Mouse (Mus musculus) midbrain, postnatal 0 days (tissue): ENCODE measurements around the gene Ltb4r1. TPM values are rescaled to one million over a fixed set of nuclear protein-coding genes. Genes with fewer than 3 reads are reported as not detected.

Source experiments
- ATAC-seq: fragments of 200-750 bp; cut with Nextera tagmentation; 2 replicates; pipeline ENCODE4 v1.8.0; 2017; ENCODE audit warnings: moderate number of reproducible peaks, mild to moderate bottlenecking, moderate TSS enrichment, moderate library complexity; ENCODE audit not compliant: low FRiP score
- DNase-seq: peaks from one replicate; pipeline ENCODE4 v3.0.0-alpha.2; 2015; ENCODE audit warnings: low spot score
- H3K27ac ChIP-seq: fragments of 300-500 bp; sonication (generic); 2 replicates; pipeline ENCODE4 v1.5.1; 2014; ENCODE audit warnings: low read depth, mild to moderate bottlenecking, low read length, mixed read lengths
- H3K27me3 ChIP-seq: fragments of 300-500 bp; sonication (generic); 2 replicates; pipeline ENCODE4 v1.6.1; 2014; ENCODE audit warnings: low read length, control low read depth, mixed read lengths; ENCODE audit not compliant: insufficient read depth
- H3K36me3 ChIP-seq: fragments of 300-500 bp; sonication (generic); 2 replicates; pipeline ENCODE4 v1.6.1; 2014; ENCODE audit warnings: low read length, control low read depth, mixed read lengths; ENCODE audit not compliant: insufficient read depth
- H3K4me1 ChIP-seq: fragments of 300-500 bp; sonication (generic); 2 replicates; pipeline ENCODE4 v1.6.1; 2014; ENCODE audit warnings: mild to moderate bottlenecking, control low read depth, antibody characterized with exemption, low read length, mixed read lengths; ENCODE audit not compliant: insufficient read depth
- H3K4me2 ChIP-seq: fragments of 300-500 bp; sonication (generic); 2 replicates; pipeline ENCODE4 v1.6.1; 2014; ENCODE audit warnings: low read depth, mild to moderate bottlenecking, low read length, mixed read lengths; ENCODE audit not compliant: poor library complexity, severe bottlenecking
- H3K4me3 ChIP-seq: fragments of 300-500 bp; sonication (generic); 2 replicates; pipeline ENCODE4 v1.5.1; 2014; ENCODE audit warnings: low read depth, mild to moderate bottlenecking, low read length, moderate library complexity
- H3K9ac ChIP-seq: fragments of 300-500 bp; sonication (generic); replicated peaks from 2 replicates; pipeline ENCODE4 v1.6.1; 2014; ENCODE audit warnings: mild to moderate bottlenecking, low read length, moderate library complexity, mixed read lengths; ENCODE audit not compliant: poor library complexity, severe bottlenecking
- H3K9me3 ChIP-seq: fragments of 300-500 bp; sonication (generic); 2 replicates; pipeline ENCODE4 v1.6.1; 2016; ENCODE audit warnings: low read length, control low read depth
- CTCF ChIP-seq: IDR thresholded peaks from 2 replicates; pipeline ENCODE4 v1.5.1; 2016; ENCODE audit warnings: antibody characterized with exemption, mild to moderate bottlenecking
- WGBS: fragments of 180-500 bp; shearing (Covaris S2); extraction: QIAGEN DNeasy Blood & Tissue Kit; methylation state at CpG from one replicate; pipeline ENCODE4 v1.1.7; 2014; 5-methylcytosine and 5-hydroxymethylcytosine counted together
- polyA plus RNA-seq: library from polyadenylated mRNA; unstranded; fragments of >200 nt; fragmentation: Nextera tagmentation; extraction: Ambion mirVana; gene quantifications from 2 replicates; pipeline ENCODE4 v1.2.1, GENCODE M21; 2015
- total RNA-seq: library from RNA; depleted of rRNA; stranded (reverse); fragments of >200 nt; gene quantifications from 2 replicates; pipeline ENCODE4 v1.2.3, GENCODE M21; 2014

The Ltb4r1 gene
- total and polyA plus RNA-seq, 2 experiments from 2014 or later: 0.88 to 1.1 TPM

- Histone ChIP-seq H3K9ac (no peak within 1 kb of the TSS), H3K9me3 (no peaks in the 10 kb centered on the region), H3K27me3 (peaks cover 56% of the 10 kb centered on the region), H3K27ac (no peak within 1 kb of the TSS), H3K4me3 (peak within 1 kb of the TSS; percentile 23; the same call in 1 of the 2 replicates), H3K4me1 (0 out of 2 replicates have a peak, but pooled peaks cover 2% of the 10 kb centered on the region), H3K4me2 (peak within 1 kb of the TSS; percentile 33), H3K36me3 (no peaks in the 10 kb centered on the region)
- DNase-seq: no peak
- 6% methylated on average over 40 of the region's 40 CpGs for WGBS
- ATAC-seq: no peak
- no peak for TF ChIP-seq CTCF
These were observed 22.7 kb downstream of the Ltb4r1 start, which contains the start of gene Ripk3 for GRCm38 (mm10) chr14:55788256-55789050. Ripk3 (minus strand) TSS chr14:55788865.

- Histone ChIP-seq H3K4me1 (no peaks in the 10 kb centered on the region), H3K9ac (no peak overlapping the region), H3K27me3 (peaks cover 15% of the 10 kb centered on the region), H3K27ac (no peak overlapping the region), H3K9me3 (no peaks in the 10 kb centered on the region), H3K4me3 (no peak overlapping the region), H3K36me3 (no peaks in the 10 kb centered on the region), H3K4me2 (no peak overlapping the region)
- no peak for TF ChIP-seq CTCF
- ATAC-seq (no peak), DNase-seq (no peak)
- WGBS: 85% methylated on average over 2 of the region's 2 CpGs
These were observed 27.7 kb downstream of the Ltb4r1 start for GRCm38 (mm10) chr14:55793461-55793860.

GRCm38 (mm10) chr14:55793946-55794345 lies 28.2 kb downstream of the Ltb4r1 start:
- Histone ChIP-seq H3K4me2 (no peak overlapping the region), H3K9ac (no peak overlapping the region), H3K27ac (no peak overlapping the region), H3K36me3 (no peaks in the 10 kb centered on the region), H3K4me1 (no peaks in the 10 kb centered on the region), H3K9me3 (no peaks in the 10 kb centered on the region), H3K27me3 (peaks cover 10% of the 10 kb centered on the region), H3K4me3 (no peak overlapping the region)
- 56% methylated on average over 2 of the region's 2 CpGs for WGBS
- no peak for DNase-seq
- TF ChIP-seq CTCF: no peak
- no peak for ATAC-seq

GRCm38 (mm10) chr14:55795380-55796163 lies 29.8 kb downstream of the Ltb4r1 start:
- DNase-seq (no peak), ATAC-seq (no peak)
- H3K27ac ChIP-seq: no peak overlapping the region
- no peak overlapping the region for H3K9ac ChIP-seq
- no peaks in the 10 kb centered on the region for H3K9me3 ChIP-seq
- 86% methylated on average over 15 of the region's 15 CpGs for WGBS
- H3K27me3 ChIP-seq: no peaks in the 10 kb centered on the region
- H3K4me3 ChIP-seq: no peak overlapping the region
- no peaks in the 10 kb centered on the region for H3K36me3 ChIP-seq
- no peak for TF ChIP-seq CTCF
- no peaks in the 10 kb centered on the region for H3K4me1 ChIP-seq
- H3K4me2 ChIP-seq: no peak overlapping the region

GRCm38 (mm10) chr14:55814885-55815284 lies 49.1 kb downstream of the Ltb4r1 start:
- Histone ChIP-seq H3K4me2 (peak overlapping the region; percentile 49), H3K9me3 (no peaks in the 10 kb centered on the region), H3K4me1 (no peaks in the 10 kb centered on the region), H3K9ac (peak overlapping the region; percentile 9; the same call in 1 of the 2 replicates), H3K4me3 (peak overlapping the region; percentile 41), H3K27ac (peak overlapping the region; percentile 51; the same call in 1 of the 2 replicates), H3K27me3 (no peaks in the 10 kb centered on the region), H3K36me3 (no peaks in the 10 kb centered on the region)
- no peak for TF ChIP-seq CTCF
- 32% methylated on average over 16 of the region's 16 CpGs for WGBS
- ATAC-seq (peak; percentile 88), DNase-seq (peak; percentile 91)
